Mouse (Mus musculus) limb, embryonic 14.5 days (tissue): ENCODE results near the gene Lnpep. TPM values are rescaled to one million over a fixed set of nuclear protein-coding genes. Genes with fewer than 3 reads are reported as not detected.

Experiments
- ATAC-seq: fragments of 200-750 bp; cut with Nextera tagmentation; 2 replicates; pipeline ENCODE4 v1.8.0; 2017; ENCODE audit warnings: low read depth, moderate number of reproducible peaks, moderate TSS enrichment; ENCODE audit not compliant: low FRiP score
- DNase-seq: peaks from one replicate; pipeline ENCODE4 v3.0.0-alpha.2; 2015; ENCODE audit warnings: low spot score
- H3K27ac ChIP-seq: fragments of 300-500 bp; sonication (generic); replicated peaks from 2 replicates; pipeline ENCODE4 v1.5.1; 2014; ENCODE audit warnings: low read depth, mild to moderate bottlenecking, low read length, moderate library complexity, mixed read lengths
- H3K27me3 ChIP-seq: fragments of 300-500 bp; sonication (generic); 2 replicates; pipeline ENCODE4 v1.6.1; 2014; ENCODE audit warnings: low read length, mixed read lengths; ENCODE audit not compliant: control insufficient read depth, insufficient read depth
- H3K36me3 ChIP-seq: fragments of 300-500 bp; sonication (generic); 2 replicates; pipeline ENCODE4 v1.6.1; 2014; ENCODE audit warnings: mild to moderate bottlenecking, low read length, moderate library complexity, mixed read lengths; ENCODE audit not compliant: control insufficient read depth, insufficient read depth
- H3K4me1 ChIP-seq: fragments of 300-500 bp; sonication (generic); 2 replicates; pipeline ENCODE4 v1.6.1; 2014; ENCODE audit warnings: antibody characterized with exemption, low read length, mixed read lengths; ENCODE audit not compliant: control insufficient read depth, insufficient read depth
- H3K4me2 ChIP-seq: fragments of 300-500 bp; sonication (generic); replicated peaks from 2 replicates; pipeline ENCODE4 v1.6.1; 2014; ENCODE audit warnings: low read depth, mild to moderate bottlenecking, low read length, moderate library complexity; ENCODE audit not compliant: severe bottlenecking
- H3K4me3 ChIP-seq: fragments of 300-500 bp; sonication (generic); replicated peaks from 2 replicates; pipeline ENCODE4 v1.5.1; 2014; ENCODE audit warnings: low read length
- H3K9ac ChIP-seq: fragments of 300-500 bp; sonication (generic); 2 replicates; pipeline ENCODE4 v1.6.1; 2014; ENCODE audit warnings: mild to moderate bottlenecking, low read depth, low read length, moderate library complexity; ENCODE audit not compliant: severe bottlenecking
- H3K9me3 ChIP-seq: fragments of 300-500 bp; sonication (generic); 2 replicates; pipeline ENCODE4 v1.6.1; 2016; ENCODE audit warnings: low read length; ENCODE audit not compliant: control insufficient read depth
- POLR2A ChIP-seq: fragments of 200-500 bp; IDR thresholded peaks from 2 replicates; pipeline ENCODE4 v1.8.0; 2012; ENCODE audit warnings: inconsistent platforms, mild to moderate bottlenecking, moderate library complexity, borderline replicate concordance; ENCODE audit not compliant: insufficient read depth, insufficient read length; ENCODE audit errors: extremely low read depth
- WGBS: fragments of 180-500 bp; shearing (Covaris S2); extraction: QIAGEN DNeasy Blood & Tissue Kit; methylation state at CpG from one replicate; pipeline ENCODE4 v1.1.7; 2014; 5-methylcytosine and 5-hydroxymethylcytosine counted together
- polyA plus RNA-seq, 2 experiments: library from polyadenylated mRNA; depleted of rRNA in 1 of 2; stranded (reverse) in 1 of 2; unstranded in 1 of 2; fragments of >200 nt; fragmentation: Nextera tagmentation in 1 of 2; extraction: Ambion mirVana in 1 of 2; gene quantifications; 2 replicates each; pipeline versions ENCODE4 v1.2.1 to v1.2.3; 2012 to 2014

Lnpep gene
- polyA plus RNA-seq, 2 experiments = 10.5 to 14.0 TPM

DNA sequence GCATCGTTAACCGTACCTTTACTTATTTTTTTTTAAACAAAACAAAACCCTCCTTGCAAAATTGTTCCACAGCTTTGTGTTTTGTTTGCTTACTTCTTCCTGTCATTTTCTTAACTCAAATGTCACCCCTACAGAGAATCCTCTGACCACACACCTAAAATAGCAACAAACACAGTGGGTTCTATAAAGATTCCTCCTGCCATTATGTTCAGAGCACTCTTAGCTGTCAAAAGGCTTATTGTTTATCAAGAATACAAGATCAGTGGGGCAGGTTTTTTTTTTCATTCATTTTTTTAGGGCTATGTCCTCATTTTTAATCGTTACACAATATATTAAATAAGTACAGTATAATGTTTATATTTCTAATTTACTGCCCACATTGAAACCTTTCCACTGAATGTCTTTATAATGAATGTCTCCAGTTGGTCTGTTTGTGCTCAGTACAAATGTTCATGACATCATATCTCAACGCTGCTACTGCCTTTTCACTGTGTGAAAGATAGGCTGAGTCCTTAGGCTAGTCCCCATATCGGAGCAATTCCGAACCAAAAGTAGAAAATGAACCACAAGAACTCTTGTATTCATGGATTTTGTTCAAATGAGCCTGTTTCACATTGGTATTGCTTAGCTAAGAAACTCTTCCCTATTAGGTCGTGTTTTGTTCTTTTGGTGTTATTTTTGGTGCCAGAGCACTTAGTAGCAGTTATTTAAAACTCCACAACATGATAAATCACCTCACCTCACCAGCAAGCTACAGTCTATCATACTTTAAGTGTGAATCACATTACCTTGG lies 1.2 kb upstream of the Lnpep start:
- H3K4me3 ChIP-seq = peak overlapping the region; percentile 89
- no peak for TF ChIP-seq POLR2A
- H3K4me1 ChIP-seq = peaks cover 13% of the 10 kb centered on the region
- H3K36me3 ChIP-seq = no peaks in the 10 kb centered on the region
- DNase-seq = no peak
- H3K9me3 ChIP-seq = no peaks in the 10 kb centered on the region
- H3K4me2 ChIP-seq = peak overlapping the region; percentile 80
- WGBS = 43% methylated on average over 7 of the region's 7 CpGs
- no peak for ATAC-seq
- H3K27ac ChIP-seq = peak overlapping the region; percentile 100
- no peaks in the 10 kb centered on the region for H3K27me3 ChIP-seq
- H3K9ac ChIP-seq = peak overlapping the region; percentile 93

- Histone ChIP-seq H3K36me3 (no peaks in the 10 kb centered on the region), H3K9ac (peak overlapping the region; percentile 93), H3K27me3 (no peaks in the 10 kb centered on the region), H3K4me2 (peak overlapping the region; percentile 80), H3K27ac (peak overlapping the region; percentile 100), H3K9me3 (no peaks in the 10 kb centered on the region), H3K4me1 (peaks cover 13% of the 10 kb centered on the region), H3K4me3 (peak overlapping the region; percentile 89)
- peak; percentile 98 for DNase-seq
- peak; percentile 58; the same call in 1 of the 2 replicates for TF ChIP-seq POLR2A
- ATAC-seq = peak; percentile 96
- under 1% methylated on average over 47 of the region's 51 CpGs for WGBS
Observed at GRCm38 (mm10) chr17:17624421-17624956, 361 bp downstream of the Lnpep start.

- ATAC-seq = peak; percentile 0; the same call in 1 of the 2 replicates
- TF ChIP-seq POLR2A = no peak
- peak overlapping the region; percentile 100 for H3K27ac ChIP-seq
Observed at GRCm38 (mm10) chr17:17623890-17624420, 895 bp downstream of the Lnpep start.

DNA sequence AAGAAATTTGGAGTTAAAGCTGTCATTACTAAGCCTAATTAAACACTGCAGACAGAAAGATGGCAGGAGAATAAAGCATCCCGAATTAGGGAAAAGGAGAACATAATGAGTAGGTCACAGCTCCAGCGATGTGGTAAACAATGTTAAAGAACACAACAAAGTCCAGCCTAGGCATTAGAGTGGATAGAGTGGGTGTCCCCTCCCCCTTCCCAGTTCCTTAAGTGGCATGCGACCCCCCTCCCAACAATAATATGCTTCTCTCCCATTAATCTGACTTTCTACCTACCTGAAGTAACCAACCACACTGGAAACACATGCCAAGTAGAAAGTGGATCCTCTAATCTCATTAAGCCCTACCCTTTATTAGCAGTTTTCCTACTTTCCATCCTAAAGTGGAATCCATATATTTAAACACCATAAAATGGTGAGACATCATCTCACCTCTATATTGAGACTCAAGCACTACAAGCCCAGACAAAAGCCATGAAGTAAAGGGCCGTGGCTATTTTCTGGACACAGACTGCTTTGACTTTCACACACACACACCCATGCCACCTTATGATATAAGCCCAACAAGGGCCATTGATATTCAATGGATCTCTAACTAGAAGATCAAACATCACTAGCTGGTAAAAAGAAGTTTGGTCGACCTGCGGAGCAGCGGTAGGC lies 1.5 kb downstream of the Lnpep start:
- H3K4me1 ChIP-seq = peaks cover 17% of the 10 kb centered on the region
- peak overlapping the region; percentile 100 for H3K27ac ChIP-seq
- no peaks in the 10 kb centered on the region for H3K9me3 ChIP-seq
- H3K9ac ChIP-seq = peak overlapping the region; percentile 93
- ATAC-seq (no peak), DNase-seq (no peak)
- H3K4me2 ChIP-seq = peak overlapping the region; percentile 80
- WGBS = 4% methylated on average over 7 of the region's 7 CpGs
- no peak for TF ChIP-seq POLR2A
- peak overlapping the region; percentile 89 for H3K4me3 ChIP-seq
- no peaks in the 10 kb centered on the region for H3K36me3 ChIP-seq
- no peaks in the 10 kb centered on the region for H3K27me3 ChIP-seq

More at GRCm38 (mm10) chr17:17623890-17624420, 895 bp downstream of the Lnpep start:
- Histone ChIP-seq H3K4me2 (peak overlapping the region; percentile 80), H3K4me3 (peak overlapping the region; percentile 89), H3K4me1 (peaks cover 13% of the 10 kb centered on the region), H3K9me3 (no peaks in the 10 kb centered on the region), H3K9ac (peak overlapping the region; percentile 93), H3K27me3 (no peaks in the 10 kb centered on the region), H3K36me3 (no peaks in the 10 kb centered on the region)
- WGBS = 0% methylated on average over 37 of the region's 42 CpGs
- DNase-seq = no peak

GRCm38 (mm10) chr17:17622576-17622975 lies 2.3 kb downstream of the Lnpep start:
- H3K36me3 ChIP-seq = no peaks in the 10 kb centered on the region
- H3K9me3 ChIP-seq = no peaks in the 10 kb centered on the region
- no peak overlapping the region for H3K27ac ChIP-seq
- no peaks in the 10 kb centered on the region for H3K27me3 ChIP-seq
- H3K4me1 ChIP-seq = peaks cover 19% of the 10 kb centered on the region
- WGBS = 96% methylated on average over 1 of the region's 1 CpGs
- DNase-seq (no peak), ATAC-seq (no peak)
- H3K4me3 ChIP-seq = peak overlapping the region; percentile 89; the same call in 1 of the 2 replicates
- no peak for TF ChIP-seq POLR2A
- no peak overlapping the region for H3K4me2 ChIP-seq
- no peak overlapping the region for H3K9ac ChIP-seq
